8 mouse cellular contexts compared by ENCODE assay signal in genomic region chr4:46487348-46487747, GRCm38 (mm10). TPM values are rescaled to one million over a fixed set of nuclear protein-coding genes. Genes with fewer than 3 reads are reported as not detected.
DNase-seq lines count a peak whose midpoint lies in the region; ATAC-seq lines count a peak whose summit lies in the region.
"Had no signal": no experiment of that assay in that cellular context is flagged by ENCODE, and none has a peak within 500 bp of the region (broad histone marks: within the 10 kb centered on the region; RNA-seq: fewer than 3 reads in every experiment).

No protein-coding gene starts in this region.

- peaks cover 6% of the 10 kb centered on the region for H3K4me1 ChIP-seq in forebrain, embryonic 16.5 days (replicated peaks; ENCODE audit: control insufficient read depth, insufficient read depth, low read length)
- H3K4me1 ChIP-seq in neural tube, embryonic 15.5 days = peaks cover 17% of the 10 kb centered on the region

- intact Hi-C loops in heart, postnatal 36 days (cut with DNase I) = loop anchor here (10.0 kb wide), 1 partner anchor 293 kb away; the partner anchor contains the start of gene Xpa

- no peak overlapping the region for H3K4me2 ChIP-seq in forebrain, embryonic 16.5 days (ENCODE audit: low read length)
- H3K4me2 ChIP-seq in neural tube, embryonic 15.5 days = no peak overlapping the region
- H3K4me2 ChIP-seq: neural tube, embryonic 13.5 days had no signal

- 89% methylated on average over 5 of the region's 5 CpGs for WGBS in forebrain, embryonic 16.5 days
- WGBS in neural tube, embryonic 15.5 days = 93% methylated on average over 5 of the region's 5 CpGs

- no peak for ATAC-seq in forebrain, embryonic 16.5 days
- ATAC-seq in neural tube, embryonic 15.5 days (ENCODE audit: low FRiP score) = no peak

- no peak overlapping the region for H3K9ac ChIP-seq in forebrain, embryonic 16.5 days (replicated peaks; ENCODE audit: low read depth, low read length)
- H3K9ac ChIP-seq in neural tube, embryonic 15.5 days (replicated peaks) = no peak overlapping the region
- H3K9ac ChIP-seq: neural tube, embryonic 13.5 days had no signal

- DNase-seq in ovary, postnatal 36 days (ENCODE audit: low spot score) = peak; percentile 34
- DNase-seq in ovary, postnatal 14 days (ENCODE audit: low spot score) = no peak
- DNase-seq in cerebellum, adult 9-11 months = peak; percentile 50
- peak; percentile 74 for DNase-seq in heart, postnatal 36 days
- DNase-seq in right cerebral cortex, postnatal 14 days = peak; percentile 43

- H3K36me3 ChIP-seq in forebrain, embryonic 16.5 days (ENCODE audit: control insufficient read depth, insufficient read depth) = no peaks in the 10 kb centered on the region
- no peaks in the 10 kb centered on the region for H3K36me3 ChIP-seq in neural tube, embryonic 15.5 days
- H3K36me3 ChIP-seq: neural tube, embryonic 13.5 days had no signal

- H3K27me3 ChIP-seq in forebrain, embryonic 16.5 days (replicated peaks; ENCODE audit: control insufficient read depth, insufficient read depth, low read length) = no peaks in the 10 kb centered on the region
- H3K27me3 ChIP-seq in neural tube, embryonic 15.5 days (replicated peaks) = no peaks in the 10 kb centered on the region
- H3K27me3 ChIP-seq: neural tube, embryonic 13.5 days had no signal

- no peaks in the 10 kb centered on the region for H3K9me3 ChIP-seq in forebrain, embryonic 16.5 days (ENCODE audit: control insufficient read depth, low read length)
- H3K9me3 ChIP-seq in neural tube, embryonic 15.5 days (replicated peaks) = no peaks in the 10 kb centered on the region
- H3K9me3 ChIP-seq: neural tube, embryonic 13.5 days had no signal

- H3K27ac ChIP-seq in forebrain, embryonic 16.5 days (ENCODE audit: low read length) = no peak overlapping the region
- H3K27ac ChIP-seq in neural tube, embryonic 15.5 days (replicated peaks) = no peak overlapping the region
- H3K27ac ChIP-seq: neural tube, embryonic 13.5 days had no signal

- H3K4me3 ChIP-seq in forebrain, embryonic 16.5 days (replicated peaks; ENCODE audit: low read length) = no peak overlapping the region
- no peak overlapping the region for H3K4me3 ChIP-seq in neural tube, embryonic 15.5 days (replicated peaks)
- H3K4me3 ChIP-seq: neural tube, embryonic 13.5 days had no signal

RNA-seq across cellular contexts. Expression of gene Nans, which starts 1.7 kb away (rescaled TPM):
- 10 to 100 TPM; 15.4 to 17.0 TPM for total RNA-seq in heart, postnatal 36 days (2021)
- 81.1 and 85.5 TPM in 2 replicates for polyA plus RNA-seq in forebrain, embryonic 16.5 days (2015; fragmentation: Nextera tagmentation; extraction: Ambion mirVana)
- 76.5 and 85.4 TPM in 2 replicates for polyA plus RNA-seq in neural tube, embryonic 15.5 days (2015; fragmentation: Nextera tagmentation; extraction: Ambion mirVana)

RNA-seq across cellular contexts. Expression of gene Anp32b, which starts 36.6 kb away (rescaled TPM):
- total RNA-seq in heart, postnatal 36 days (2021) = 10 to 100 TPM; 56.6 to 60.9 TPM
- 105 and 114 TPM in 2 replicates for polyA plus RNA-seq in forebrain, embryonic 16.5 days (2015; fragmentation: Nextera tagmentation; extraction: Ambion mirVana)
- 70.3 and 129 TPM in 2 replicates for polyA plus RNA-seq in neural tube, embryonic 15.5 days (2015; fragmentation: Nextera tagmentation; extraction: Ambion mirVana)

RNA-seq across cellular contexts. Expression of gene Trim14, which starts 48.6 kb away (rescaled TPM):
- 1 to 10 TPM; 3.1 to 4.1 TPM for total RNA-seq in heart, postnatal 36 days (2021)
- polyA plus RNA-seq in forebrain, embryonic 16.5 days (2015; fragmentation: Nextera tagmentation; extraction: Ambion mirVana) = 0.85 and 1.4 TPM in 2 replicates
- 1.5 and 5.1 TPM in 2 replicates for polyA plus RNA-seq in neural tube, embryonic 15.5 days (2015; fragmentation: Nextera tagmentation; extraction: Ambion mirVana)
